Mouse (Mus musculus) limb, embryonic 10.5 days (tissue): ENCODE data around the gene Syt11. TPM values are rescaled to one million over a fixed set of nuclear protein-coding genes. Genes with fewer than 3 reads are reported as not detected.
"Not testable (repeated sequence)": the region's sequence is repeated elsewhere in the genome, so short reads cannot be mapped to it uniquely, and the experiment has no call there.

Source experiments
- DNase-seq: peaks from one replicate; pipeline ENCODE4 v3.0.0-alpha.2; 2017; ENCODE audit warnings: low spot score
- H3K27ac ChIP-seq: fragments of 300-500 bp; sonication (generic); 2 replicates; pipeline ENCODE4 v1.5.1; 2016; ENCODE audit warnings: mild to moderate bottlenecking
- H3K27me3 ChIP-seq: fragments of 300-500 bp; sonication (generic); 2 replicates; pipeline ENCODE4 v1.6.1; 2016; ENCODE audit warnings: low read depth, mild to moderate bottlenecking; ENCODE audit not compliant: poor library complexity, severe bottlenecking
- H3K36me3 ChIP-seq: fragments of 300-500 bp; sonication (generic); 2 replicates; pipeline ENCODE4 v1.6.1; 2016; ENCODE audit warnings: mild to moderate bottlenecking, moderate library complexity
- H3K4me1 ChIP-seq: fragments of 300-500 bp; sonication (generic); 2 replicates; pipeline ENCODE4 v1.6.1; 2016
- H3K4me3 ChIP-seq: fragments of 300-500 bp; sonication (generic); 2 replicates; pipeline ENCODE4 v1.5.1; 2016; ENCODE audit warnings: mild to moderate bottlenecking, moderate library complexity
- H3K9me3 ChIP-seq: fragments of 300-500 bp; sonication (generic); replicated peaks from 2 replicates; pipeline ENCODE4 v1.6.1; 2016; ENCODE audit warnings: mild to moderate bottlenecking
- WGBS: fragments of 180-500 bp; shearing (Covaris S2); methylation state at CpG from one replicate; pipeline ENCODE4 v1.1.7; 2016; 5-methylcytosine and 5-hydroxymethylcytosine counted together
- polyA plus RNA-seq: library from polyadenylated mRNA; unstranded; fragments of >200 nt; fragmentation: Nextera tagmentation; extraction: Ambion mirVana; gene quantifications from 2 replicates; pipeline ENCODE4 v1.2.1, GENCODE M21; 2016

The Syt11 gene
- polyA plus RNA-seq = 15.1 and 28.1 TPM in 2 replicates

DNA sequence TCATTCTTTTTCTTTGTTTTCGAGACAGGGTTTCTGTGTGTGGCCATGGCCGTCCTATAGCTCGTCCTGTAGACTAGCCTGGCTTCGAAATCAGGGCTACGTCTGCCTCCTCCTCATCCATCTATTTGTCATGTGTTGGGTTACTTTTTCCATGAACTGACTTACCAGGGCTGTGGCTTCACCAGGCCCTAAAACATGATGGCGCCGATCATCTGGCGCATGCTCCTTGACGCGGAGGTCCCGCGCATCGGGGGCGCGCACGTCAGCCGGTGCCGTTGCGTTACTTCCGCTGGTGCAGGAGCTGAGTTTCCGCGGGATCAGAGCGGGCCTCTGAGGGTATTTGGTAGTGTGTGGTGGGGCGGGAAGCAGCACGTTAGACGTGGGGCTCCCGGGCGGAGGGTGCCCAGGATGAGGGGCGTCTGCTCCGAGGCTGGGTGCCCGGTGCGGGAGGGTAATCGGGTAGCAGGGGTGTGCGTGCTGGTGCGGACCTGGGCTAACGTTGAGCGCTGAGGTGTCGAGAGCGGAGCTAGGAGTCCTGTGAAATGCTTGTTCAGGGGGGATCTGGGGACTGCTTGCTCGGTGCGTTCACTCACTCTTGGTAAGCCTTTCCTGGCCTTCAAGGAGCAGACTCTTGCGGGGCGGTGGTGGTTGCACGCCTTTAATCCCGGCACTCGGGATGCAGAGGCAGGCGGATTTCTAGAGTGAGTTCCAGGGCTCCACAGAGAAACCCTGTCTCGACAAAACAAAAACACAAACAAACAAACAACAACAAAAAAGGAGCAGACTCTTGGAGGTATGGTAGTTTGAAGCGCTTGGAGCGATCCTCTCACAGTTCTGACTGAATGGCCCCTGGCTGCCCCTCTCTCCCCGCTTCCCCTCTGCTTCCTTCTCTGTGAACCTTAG, at the start of gene Syt11:
Gene Syt11, minus strand, starts transcription at position 226 of the 903 bp plus-strand sequence.
- H3K27me3 ChIP-seq, H3K4me1 ChIP-seq, H3K9me3 ChIP-seq: not testable (repeated sequence)
- Histone ChIP-seq H3K4me3 (peak within 1 kb of the TSS; percentile 49), H3K27ac (peak within 1 kb of the TSS; percentile 84), H3K36me3 (peaks cover 14% of the 10 kb centered on the region)
- WGBS = 4% methylated on average over 37 of the region's 51 CpGs
- DNase-seq = peak; percentile 56

DNA sequence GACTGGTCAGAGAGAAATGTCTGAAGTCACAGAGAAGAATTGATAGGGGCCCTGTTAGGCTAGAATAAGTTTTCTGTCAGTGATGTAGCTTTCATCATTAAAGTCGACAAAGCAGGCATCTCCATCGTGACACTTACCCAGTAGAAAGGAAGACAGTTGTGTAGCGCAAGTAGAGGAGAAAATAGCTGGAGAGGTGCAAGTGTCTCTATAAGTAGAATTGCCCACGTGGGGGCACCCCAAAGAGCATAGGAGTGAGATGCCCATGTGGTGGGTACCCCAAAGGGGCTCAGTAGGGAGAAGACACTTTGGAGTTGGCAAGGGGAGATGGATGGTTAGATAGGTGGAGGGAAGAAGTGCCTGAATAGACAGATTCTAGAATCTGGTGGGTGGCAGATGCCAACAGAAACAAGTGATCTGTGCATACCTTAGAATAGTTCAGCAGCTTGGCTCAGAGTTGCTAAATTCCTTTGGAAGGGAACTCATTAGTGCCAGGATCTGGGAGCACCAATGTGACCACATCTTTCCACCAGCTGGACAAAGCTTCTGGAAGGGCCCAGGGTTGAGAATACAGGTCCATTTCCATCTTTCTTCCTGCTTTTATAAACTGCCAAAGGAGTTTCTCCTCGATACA, 29.1 kb upstream of the Syt11 start:
- no peak overlapping the region for H3K4me3 ChIP-seq

GRCm38 (mm10) chr3:88797507-88797906, 22.5 kb upstream of the Syt11 start:
- H3K27ac ChIP-seq, H3K4me3 ChIP-seq, H3K9me3 ChIP-seq, H3K4me1 ChIP-seq, DNase-seq, H3K27me3 ChIP-seq: not testable (repeated sequence)
- WGBS = 93% methylated on average over 6 of the region's 6 CpGs
- peaks cover 21% of the 10 kb centered on the region for H3K36me3 ChIP-seq

More for the DNA sequence above, 29.1 kb upstream of the Syt11 start:
- Histone ChIP-seq H3K9me3 (no peaks in the 10 kb centered on the region), H3K36me3 (peaks cover 44% of the 10 kb centered on the region), H3K4me1 (no peaks in the 10 kb centered on the region), H3K27me3 (no peaks in the 10 kb centered on the region), H3K27ac (no peak overlapping the region)
- no peak for DNase-seq
- 86% methylated on average over 5 of the region's 5 CpGs for WGBS

- not testable (repeated sequence) for H3K4me1 ChIP-seq, H3K9me3 ChIP-seq, H3K27ac ChIP-seq, DNase-seq, H3K27me3 ChIP-seq, H3K4me3 ChIP-seq
- 80% methylated on average over 3 of the region's 4 CpGs for WGBS
- peaks cover 17% of the 10 kb centered on the region for H3K36me3 ChIP-seq
Observed at GRCm38 (mm10) chr3:88788033-88788432, 13.1 kb upstream of the Syt11 start.

DNA sequence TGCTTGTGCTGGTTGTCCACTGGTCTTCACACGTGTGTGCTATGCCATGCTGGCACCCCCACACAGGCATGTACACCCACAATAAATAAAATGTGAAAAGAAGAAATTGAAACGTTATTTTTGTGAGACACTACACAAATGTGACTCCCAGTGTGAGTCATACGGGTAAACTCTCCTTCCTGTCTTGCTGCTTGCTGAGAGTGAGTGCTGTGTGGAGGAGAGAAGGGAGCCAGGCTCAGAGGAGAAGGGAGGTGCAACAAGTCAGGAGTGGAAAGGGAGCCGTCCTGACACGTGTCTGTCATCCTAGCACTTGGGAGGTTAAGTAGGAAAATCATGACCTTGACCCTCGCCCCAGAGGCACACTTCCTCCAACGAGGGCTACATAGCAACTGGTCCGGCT, 11.8 kb upstream of the Syt11 start:
- H3K27me3 ChIP-seq, H3K27ac ChIP-seq, DNase-seq, H3K4me1 ChIP-seq, H3K4me3 ChIP-seq, H3K9me3 ChIP-seq: not testable (repeated sequence)
- no CpG with 5 or more reads among the region's 8 CpGs for WGBS
- H3K36me3 ChIP-seq = peaks cover 17% of the 10 kb centered on the region

- H3K27me3 ChIP-seq, H3K4me3 ChIP-seq, H3K9me3 ChIP-seq, DNase-seq, H3K27ac ChIP-seq, H3K4me1 ChIP-seq: not testable (repeated sequence)
- peaks cover 17% of the 10 kb centered on the region for H3K36me3 ChIP-seq
- 85% methylated on average over 1 of the region's 4 CpGs for WGBS
Observed at GRCm38 (mm10) chr3:88786323-88786722, 11.4 kb upstream of the Syt11 start.

- H3K4me1 ChIP-seq = no peaks in the 10 kb centered on the region
- 95% methylated on average over 5 of the region's 5 CpGs for WGBS
- peaks cover 17% of the 10 kb centered on the region for H3K36me3 ChIP-seq
- no peaks in the 10 kb centered on the region for H3K9me3 ChIP-seq
- no peak for DNase-seq
- no peak overlapping the region for H3K27ac ChIP-seq
- H3K27me3 ChIP-seq = no peaks in the 10 kb centered on the region
- no peak overlapping the region for H3K4me3 ChIP-seq
Observed at GRCm38 (mm10) chr3:88784889-88785288, 9.9 kb upstream of the Syt11 start.

DNA sequence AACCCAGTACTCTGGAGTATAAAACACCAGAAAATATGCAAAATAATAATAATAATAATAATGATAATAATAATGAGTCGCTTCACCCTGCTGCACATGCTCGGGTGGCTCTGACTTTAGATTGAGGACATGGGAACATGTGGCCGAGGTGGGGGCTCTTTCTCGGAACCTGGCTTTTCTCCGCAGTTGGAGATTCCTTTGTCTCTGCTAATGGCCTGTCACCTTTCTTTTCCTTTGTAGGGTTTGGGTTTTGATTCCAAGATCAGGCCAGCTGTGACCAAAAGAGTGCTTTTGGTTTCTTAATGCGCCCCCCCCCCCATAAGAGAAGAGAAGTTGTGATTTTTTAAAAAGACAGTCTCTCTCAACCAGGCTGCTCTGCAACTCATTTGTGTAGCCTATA, 1.8 kb downstream of the Syt11 start:
- H3K27me3 ChIP-seq, H3K4me3 ChIP-seq, H3K27ac ChIP-seq, H3K4me1 ChIP-seq, H3K9me3 ChIP-seq, H3K36me3 ChIP-seq: not testable (repeated sequence)
- WGBS = 72% methylated on average over 6 of the region's 6 CpGs
- DNase-seq = peak; percentile 6

DNA sequence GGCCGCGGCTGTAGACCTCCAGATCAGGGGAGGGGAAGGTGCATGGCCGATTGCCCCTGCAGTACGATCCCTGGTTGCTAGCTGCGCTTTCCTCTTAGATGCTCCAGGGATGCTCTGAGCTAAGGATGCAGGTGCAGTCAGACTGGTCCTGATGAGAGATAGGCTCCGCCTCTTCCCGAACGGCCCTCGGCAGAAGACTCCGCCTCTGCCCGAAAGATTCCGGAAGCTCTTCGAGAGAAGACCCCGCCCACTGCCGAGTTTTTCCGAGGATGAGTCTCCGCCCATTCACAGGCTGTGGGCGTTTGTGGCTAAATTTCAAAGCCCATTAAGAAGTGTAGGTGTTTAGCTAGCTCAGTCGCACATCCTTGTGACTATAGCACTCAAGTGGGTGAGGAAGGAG, 2.6 kb downstream of the Syt11 start:
- under 1% methylated on average over 19 of the region's 19 CpGs for WGBS
- H3K27me3 ChIP-seq, H3K9me3 ChIP-seq, H3K4me1 ChIP-seq, H3K36me3 ChIP-seq, H3K27ac ChIP-seq: not testable (repeated sequence)
- H3K4me3 ChIP-seq = peak overlapping the region; percentile 34
- DNase-seq = peak; percentile 63

DNA sequence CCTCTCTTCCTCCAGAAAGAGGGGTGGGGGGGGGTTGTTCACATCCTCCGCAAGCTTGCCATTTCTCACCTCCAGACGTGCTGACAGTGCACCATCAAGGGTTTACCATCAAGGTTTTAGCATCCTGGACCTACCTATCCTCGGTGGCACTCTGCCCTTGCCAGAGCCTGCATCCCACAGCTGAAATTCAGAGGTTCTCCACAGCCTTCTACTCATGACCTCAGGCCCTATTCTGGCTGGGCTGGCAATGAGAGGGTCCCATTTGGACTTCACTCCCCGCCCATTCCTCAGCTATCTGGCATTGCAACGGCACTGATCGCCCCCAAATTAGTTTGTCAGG, 3.1 kb downstream of the Syt11 start:
- H3K36me3 ChIP-seq, DNase-seq, H3K4me1 ChIP-seq, H3K27me3 ChIP-seq, H3K9me3 ChIP-seq: not testable (repeated sequence)
- Histone ChIP-seq H3K27ac (peak overlapping the region; percentile 84), H3K4me3 (peak overlapping the region; percentile 51)
- WGBS = 8% methylated on average over 3 of the region's 6 CpGs

GRCm38 (mm10) chr3:88771189-88771940, 3.6 kb downstream of the Syt11 start:
- not testable (repeated sequence) for H3K36me3 ChIP-seq, H3K27me3 ChIP-seq, H3K9me3 ChIP-seq, H3K4me1 ChIP-seq
- DNase-seq = peak; percentile 56
- peak overlapping the region; percentile 84 for H3K27ac ChIP-seq
- WGBS = 2% methylated on average over 24 of the region's 28 CpGs
- peak overlapping the region; percentile 51 for H3K4me3 ChIP-seq

DNA sequence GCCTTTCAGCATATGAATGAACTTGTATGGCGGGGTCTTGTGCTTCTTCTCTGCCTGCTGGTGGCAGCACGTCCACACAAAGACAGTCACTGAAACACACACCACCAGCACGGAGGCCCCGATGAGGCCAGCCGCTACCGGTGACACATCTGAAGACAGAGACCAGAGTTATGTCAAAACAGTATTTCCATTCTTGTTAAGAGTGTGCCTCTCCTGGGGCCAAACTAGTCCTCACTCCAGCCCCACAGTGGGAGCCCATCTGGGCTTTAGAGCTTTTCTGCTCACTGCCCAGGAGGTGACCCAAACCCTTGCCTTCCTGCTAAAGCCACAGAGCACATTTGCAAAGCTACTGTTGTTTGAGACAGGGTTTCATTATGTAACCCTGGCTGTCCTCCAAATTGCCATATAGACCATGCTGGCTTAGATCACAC, 12.5 kb downstream of the Syt11 start:
- no peak for DNase-seq
- Histone ChIP-seq H3K36me3 (peaks cover 47% of the 10 kb centered on the region), H3K27ac (no peak overlapping the region), H3K4me3 (no peak overlapping the region), H3K27me3 (no peaks in the 10 kb centered on the region), H3K9me3 (no peaks in the 10 kb centered on the region), H3K4me1 (peaks cover 12% of the 10 kb centered on the region)
- 75% methylated on average over 6 of the region's 6 CpGs for WGBS

- Histone ChIP-seq H3K4me3 (no peak overlapping the region), H3K4me1 (peaks cover 12% of the 10 kb centered on the region), H3K9me3 (no peaks in the 10 kb centered on the region), H3K36me3 (peaks cover 52% of the 10 kb centered on the region), H3K27ac (no peak overlapping the region), H3K27me3 (no peaks in the 10 kb centered on the region)
- WGBS = 92% methylated on average over 19 of the region's 19 CpGs
- no peak for DNase-seq
Observed at GRCm38 (mm10) chr3:88761619-88762018, 13.3 kb downstream of the Syt11 start.
